ENCODE assay signal across 10 mouse cellular contexts in genomic region chr16:91451949-91452348, GRCm38 (mm10). TPM values are rescaled to one million over a fixed set of nuclear protein-coding genes. Genes with fewer than 3 reads are reported as not detected.
DNase-seq lines count a peak whose midpoint lies in the region; ATAC-seq and TF ChIP-seq lines count a peak whose summit lies in the region.
"Had no signal": no experiment of that assay in that cellular context is flagged by ENCODE, and none has a peak within 500 bp of the region (broad histone marks: within the 10 kb centered on the region; RNA-seq: fewer than 3 reads in every experiment).

No protein-coding gene starts in this region.

- peak; percentile 55 for ATAC-seq in CD4-positive, CD25-positive, alpha-beta regulatory T cell, adult 4 months
- no peak for ATAC-seq in hindbrain, embryonic 13.5 days (ENCODE audit: low FRiP score)
- ATAC-seq: forebrain, embryonic 13.5 days had no signal

- no peak for TF ChIP-seq CTCF in layer of hippocampus, adult 2 months (conservative IDR thresholded peaks at IDR 0.05)
- TF ChIP-seq CTCF in cortical plate, adult 2 months (IDR thresholded peaks at IDR 0.05; ENCODE audit: extremely low read depth, insufficient read depth, low read length): no peak

- no peak overlapping the region for H3K9ac ChIP-seq in hindbrain, embryonic 13.5 days
- H3K9ac ChIP-seq: forebrain, embryonic 13.5 days had no signal

- H3K4me1 ChIP-seq in cortical plate, adult 2 months (ENCODE audit: control insufficient read depth, insufficient read depth, low read length): no peaks in the 10 kb centered on the region
- H3K4me1 ChIP-seq in hindbrain, embryonic 13.5 days (replicated peaks): no peaks in the 10 kb centered on the region
- H3K4me1 ChIP-seq: forebrain, embryonic 13.5 days had no signal

- 83% methylated on average over 2 of the region's 2 CpGs for WGBS in hindbrain, embryonic 13.5 days

- no peak overlapping the region for H3K4me2 ChIP-seq in hindbrain, embryonic 13.5 days
- H3K4me2 ChIP-seq: forebrain, embryonic 13.5 days had no signal

- H3K4me3 ChIP-seq in layer of hippocampus, adult 2 months: no peak overlapping the region
- H3K4me3 ChIP-seq in cortical plate, adult 2 months (ENCODE audit: insufficient read depth, low read length): no peak overlapping the region
- no peak overlapping the region for H3K4me3 ChIP-seq in hindbrain, embryonic 13.5 days
- H3K4me3 ChIP-seq: forebrain, embryonic 13.5 days had no signal

- no peak for DNase-seq in layer of hippocampus, adult 2 months (ENCODE audit: low spot score in 2 of 2)
- DNase-seq in layer of hippocampus, adult 18-20 months (ENCODE audit: low spot score in 2 of 2): no peak
- DNase-seq in naive thymus-derived CD4-positive, alpha-beta T cell, adult 2 months (ENCODE audit: low read depth): peak; percentile 53
- DNase-seq in gastrocnemius, postnatal 25 days: no peak
- DNase-seq in kidney, postnatal 4 days: no peak
- DNase-seq: kidney, adult 8-10 months had no signal

- TF ChIP-seq POLR2A in cortical plate, adult 2 months (IDR thresholded peaks at IDR 0.05; ENCODE audit: extremely low read depth, insufficient read depth, low read length): no peak

- peak overlapping the region; percentile 48 for H3K27ac ChIP-seq in layer of hippocampus, adult 2 months
- peak overlapping the region; percentile 59; the same call in 1 of the 2 replicates for H3K27ac ChIP-seq in cortical plate, adult 2 months (ENCODE audit: insufficient read depth, low read length)
- H3K27ac ChIP-seq in hindbrain, embryonic 13.5 days: no peak overlapping the region
- H3K27ac ChIP-seq: forebrain, embryonic 13.5 days had no signal

- H3K9me3 ChIP-seq in hindbrain, embryonic 13.5 days: no peaks in the 10 kb centered on the region
- H3K9me3 ChIP-seq: forebrain, embryonic 13.5 days had no signal

- no peaks in the 10 kb centered on the region for H3K27me3 ChIP-seq in hindbrain, embryonic 13.5 days
- H3K27me3 ChIP-seq: forebrain, embryonic 13.5 days had no signal

- no peaks in the 10 kb centered on the region for H3K36me3 ChIP-seq in hindbrain, embryonic 13.5 days

RNA-seq across cellular contexts. Expression of gene Ifnar1, which starts 33.1 kb away (rescaled TPM):
- 10 to 100 TPM; 42.2 to 45.9 TPM for total RNA-seq in layer of hippocampus, adult 2 months (2021)
- 10 to 100 TPM; 40.9 to 44.4 TPM for total RNA-seq in layer of hippocampus, adult 18-20 months (2021)
- polyA plus RNA-seq in CD4-positive, CD25-positive, alpha-beta regulatory T cell, adult 4 months (2017; shearing (Covaris generic)): 100 to 1,000 TPM in 1 of 2 experiments, 10 to 100 TPM in 1; 86.0 to 120 TPM
- 35.5 and 36.2 TPM in 2 replicates for polyA plus RNA-seq in cortical plate, adult 2 months (2012; rRNA removed)
- polyA plus RNA-seq in hindbrain, embryonic 13.5 days (2015; fragmentation: Nextera tagmentation; extraction: Ambion mirVana): 48.4 and 53.5 TPM in 2 replicates
- 10 to 100 TPM; 11.3 to 15.4 TPM for total RNA-seq in gastrocnemius, postnatal 25 days (2021)

RNA-seq across cellular contexts. Expression of gene Il10rb, which starts 46.0 kb away (rescaled TPM):
- 1 to 10 TPM; 8.6 to 9.0 TPM for total RNA-seq in layer of hippocampus, adult 2 months (2021)
- total RNA-seq in layer of hippocampus, adult 18-20 months (2021): 1 to 10 TPM; 7.8 to 9.5 TPM
- polyA plus RNA-seq in CD4-positive, CD25-positive, alpha-beta regulatory T cell, adult 4 months (2017; shearing (Covaris generic)): 100 to 1,000 TPM; 131 to 143 TPM
- 12.6 and 13.5 TPM in 2 replicates for polyA plus RNA-seq in cortical plate, adult 2 months (2012; rRNA removed)
- 10.1 and 11.1 TPM in 2 replicates for polyA plus RNA-seq in hindbrain, embryonic 13.5 days (2015; fragmentation: Nextera tagmentation; extraction: Ambion mirVana)
- total RNA-seq in gastrocnemius, postnatal 25 days (2021): 1 to 10 TPM; 5.0 to 6.3 TPM
